Mouse (Mus musculus): Measurements from ENCODE around the gene Nynrin.
A peak's percentile ranks its signal among the peaks of the same experiment; 100 is the strongest.

Nynrin gene

DNA sequence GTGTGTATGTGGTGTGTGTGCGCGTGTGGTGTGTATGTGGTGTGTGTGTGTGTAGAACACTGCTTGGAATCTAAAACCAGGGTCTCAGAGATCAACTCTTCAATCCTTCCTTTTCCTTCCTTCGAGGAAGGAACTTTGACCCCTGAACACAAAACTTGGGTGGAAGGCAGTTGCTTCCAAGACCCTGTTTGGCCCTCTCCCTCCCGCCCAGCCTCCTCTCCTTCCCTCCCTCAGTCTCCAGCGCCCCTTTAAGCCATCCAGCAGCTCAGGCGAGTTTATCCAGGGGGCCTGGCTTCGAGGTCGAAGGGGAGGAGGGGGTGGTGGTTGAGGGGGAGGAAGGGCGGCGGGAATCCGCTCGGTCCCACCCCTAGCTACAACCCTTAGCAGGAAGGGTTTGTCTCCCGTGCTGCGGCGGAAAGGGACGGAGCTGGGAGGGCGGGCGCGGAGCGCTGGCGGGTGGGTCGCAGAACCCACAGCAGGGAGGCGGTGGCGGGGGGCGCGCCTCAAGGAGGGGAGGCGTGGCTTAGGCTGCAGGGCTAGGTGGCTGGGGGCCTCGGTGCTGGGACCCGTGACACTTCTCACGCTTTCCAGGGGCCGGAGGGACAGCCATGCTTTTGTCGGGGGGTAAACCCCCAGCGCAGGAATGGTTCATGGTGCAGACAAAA lies at the start of gene Nynrin:
TSS of gene Nynrin (plus strand) at position 390 of the 665 bp plus-strand sequence.
- DNase-seq: peak; percentile 89 to 93

DNA sequence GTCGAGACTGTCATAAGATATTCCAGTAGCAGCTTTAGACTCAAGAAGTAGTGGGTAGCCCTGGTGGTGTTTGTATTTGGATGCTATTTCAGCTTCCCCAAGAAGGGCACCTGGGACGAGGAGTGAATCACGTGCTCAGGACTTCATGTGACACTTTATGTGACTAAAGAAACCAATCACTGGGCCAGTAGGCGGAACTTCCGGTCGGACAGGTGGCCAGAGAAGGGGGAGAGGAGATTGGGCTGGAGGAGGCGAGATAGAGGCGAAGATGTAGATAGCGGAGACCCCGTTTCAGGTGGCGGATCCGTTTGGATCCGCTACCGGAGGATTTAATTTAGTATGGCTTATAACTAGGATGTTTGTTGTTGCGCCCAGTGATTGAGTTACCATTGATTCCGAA lies 38.9 kb upstream of the Nynrin start:
- peak; percentile 84 to 90 for DNase-seq

DNA sequence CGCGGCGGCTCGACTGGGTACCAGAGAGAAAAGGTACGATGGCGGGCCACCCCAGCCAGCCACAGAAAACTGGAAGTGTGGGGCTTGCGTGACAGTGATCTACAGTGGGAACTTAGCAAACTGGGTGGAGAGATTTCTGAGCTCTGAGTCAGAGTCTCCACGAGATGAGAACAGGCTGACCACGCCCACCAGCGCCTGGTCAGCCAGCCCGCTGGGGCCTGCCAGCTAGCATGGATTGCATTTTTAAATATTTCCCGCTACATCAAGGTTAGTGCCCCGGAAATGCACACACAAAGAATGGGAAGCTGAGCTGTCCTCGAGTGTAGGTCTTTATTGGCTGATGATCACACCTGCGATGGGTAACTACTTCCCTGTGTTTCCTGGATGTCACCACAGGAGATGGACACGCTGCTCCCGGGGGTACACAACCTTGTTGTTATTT lies 38.5 kb upstream of the Nynrin start:
- peak; percentile 78 to 86 for DNase-seq

DNA sequence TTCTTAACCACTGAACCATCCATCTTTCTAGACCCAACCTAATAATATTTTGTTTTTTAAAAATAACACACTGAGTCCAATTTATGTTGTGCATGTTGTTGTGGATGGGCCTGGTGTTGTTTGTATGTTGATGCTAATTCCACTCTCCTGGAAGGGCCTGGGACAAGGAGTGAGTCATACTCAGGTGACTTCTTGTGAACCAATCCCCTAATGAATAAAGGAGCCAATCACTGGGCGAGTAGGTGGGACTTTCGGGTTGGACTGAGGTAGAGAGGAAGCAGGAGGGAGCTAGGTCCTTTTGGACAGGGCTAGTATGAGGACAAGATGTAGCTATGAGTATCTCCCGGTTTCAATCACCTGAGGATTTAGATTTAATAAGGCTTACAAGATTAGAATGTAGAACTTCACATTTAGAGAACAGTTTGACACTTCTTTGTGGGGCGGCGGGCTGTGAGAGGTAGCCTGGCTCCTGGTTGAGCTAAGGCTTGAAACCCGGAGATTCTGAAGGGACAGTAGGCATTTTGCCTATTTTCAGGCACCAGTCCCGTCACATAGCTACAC lies 33.9 kb upstream of the Nynrin start:
- peak in 1 of 2 experiments; percentile 3 for DNase-seq

DNA sequence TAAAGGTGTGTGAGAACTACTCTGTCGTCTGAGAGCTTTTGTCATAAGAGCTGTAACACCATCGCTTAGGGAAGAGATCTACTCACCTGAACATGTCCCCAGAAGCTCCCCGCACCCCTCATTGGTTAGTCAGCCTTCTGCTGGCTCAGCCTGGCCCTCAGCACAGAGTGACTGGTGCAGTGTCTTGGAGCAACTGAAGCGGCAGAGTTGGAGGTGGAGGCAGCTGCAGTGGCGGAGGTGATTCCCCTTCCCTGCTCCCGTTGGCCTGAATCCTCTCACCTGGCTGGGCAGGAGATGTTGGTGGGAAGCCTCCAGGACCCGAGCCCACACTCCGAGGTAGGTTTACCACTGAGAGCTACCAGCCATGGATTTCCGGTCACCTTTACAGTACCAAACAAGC lies 33.2 kb upstream of the Nynrin start:
- DNase-seq: peak in 1 of 2 experiments; percentile 1

DNA sequence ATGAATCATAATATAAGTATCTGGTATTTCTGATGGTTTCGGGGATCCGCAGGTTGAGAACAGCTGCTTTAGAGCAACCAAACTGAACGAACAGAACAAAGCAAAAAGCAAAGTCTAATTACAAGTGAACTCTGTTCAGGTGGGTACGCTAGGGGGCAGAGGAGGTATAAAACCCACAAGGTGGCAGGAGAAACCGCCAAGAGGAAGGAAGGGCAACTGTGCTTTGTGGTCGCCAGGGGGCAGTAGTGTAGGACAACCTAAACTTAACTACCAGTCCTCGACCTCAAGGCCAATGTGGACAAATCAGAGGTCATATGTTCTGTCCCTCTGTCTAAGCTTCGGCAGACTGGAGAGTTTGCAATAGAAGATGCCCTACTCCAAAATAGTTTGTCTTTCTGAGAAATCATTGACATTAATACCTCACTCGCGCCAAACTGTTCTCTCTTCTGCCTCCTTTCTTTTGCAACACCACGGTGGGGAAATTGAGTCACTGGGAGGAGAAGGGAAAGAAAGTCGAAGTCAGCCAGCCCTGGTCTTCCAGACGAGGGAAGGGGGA lies 31.3 kb upstream of the Nynrin start:
- DNase-seq: peak; percentile 84 to 89

DNA sequence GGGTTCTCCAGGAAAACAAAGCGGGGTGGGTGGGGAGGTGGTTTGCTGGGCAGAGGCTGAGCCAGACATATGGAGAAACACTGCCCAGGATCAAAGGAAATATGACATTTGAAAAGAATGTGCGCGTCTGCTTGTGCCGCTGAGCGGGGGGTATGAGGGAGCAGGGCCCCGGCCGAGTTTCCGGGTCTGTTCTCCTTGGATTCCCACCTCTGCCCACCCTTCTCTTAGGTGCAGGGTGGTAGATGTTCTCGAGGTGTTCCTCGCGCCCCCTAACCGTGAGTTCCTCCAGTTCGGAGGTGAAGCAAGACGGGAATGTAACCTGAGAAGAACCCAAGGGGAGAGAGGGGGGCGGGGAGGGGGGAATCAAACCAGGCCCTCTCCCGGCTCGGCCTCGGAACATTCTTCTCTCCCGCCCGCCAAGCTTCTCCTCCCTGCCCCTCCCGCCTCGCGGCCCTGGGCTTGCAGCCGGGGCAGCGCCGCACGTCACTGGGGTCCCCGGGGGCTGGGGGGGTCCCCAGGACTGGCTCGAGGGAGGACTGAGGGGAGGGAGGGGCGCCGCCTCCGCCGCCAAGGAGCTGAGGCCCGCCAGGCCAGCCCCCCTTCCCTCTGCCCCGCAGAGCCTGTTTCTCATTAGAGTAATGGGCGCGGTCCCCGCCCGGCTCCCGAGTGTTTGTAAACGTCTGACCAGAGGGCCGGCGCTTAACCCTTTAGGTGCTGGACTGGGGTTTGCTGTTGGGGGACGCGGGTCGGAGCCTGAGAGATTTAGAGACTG lies 30.6 kb upstream of the Nynrin start, which contains the start of gene Nfatc4:
TSS of gene Nfatc4 (plus strand) at position 154 of the 772 bp plus-strand sequence.
- peak; percentile 96 to 97 for DNase-seq

DNA sequence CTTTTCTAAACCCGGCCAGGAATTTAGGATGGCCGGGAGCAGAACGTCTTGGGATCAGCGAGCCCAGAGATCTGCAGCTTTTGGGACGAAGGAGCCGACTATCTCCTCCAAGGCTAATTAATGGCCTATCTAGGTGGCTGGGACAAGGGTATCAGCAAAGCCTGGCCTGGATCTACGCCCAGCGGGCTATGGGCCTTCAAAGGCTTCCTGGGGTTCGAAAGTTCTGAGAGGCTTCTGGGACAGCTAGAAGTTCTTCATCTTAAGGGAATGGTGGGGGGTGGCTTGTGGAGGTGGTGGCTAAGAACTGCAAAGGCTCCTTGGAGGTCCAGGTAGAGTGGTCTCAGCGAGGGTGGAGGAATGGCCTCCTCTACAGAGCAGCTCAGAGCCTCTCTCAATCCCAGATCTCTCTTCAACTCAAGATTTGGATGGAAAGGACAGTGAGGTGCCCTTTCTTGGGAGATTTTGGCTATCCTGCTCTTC lies 29.8 kb upstream of the Nynrin start:
- peak; percentile 76 to 85 for DNase-seq

DNA sequence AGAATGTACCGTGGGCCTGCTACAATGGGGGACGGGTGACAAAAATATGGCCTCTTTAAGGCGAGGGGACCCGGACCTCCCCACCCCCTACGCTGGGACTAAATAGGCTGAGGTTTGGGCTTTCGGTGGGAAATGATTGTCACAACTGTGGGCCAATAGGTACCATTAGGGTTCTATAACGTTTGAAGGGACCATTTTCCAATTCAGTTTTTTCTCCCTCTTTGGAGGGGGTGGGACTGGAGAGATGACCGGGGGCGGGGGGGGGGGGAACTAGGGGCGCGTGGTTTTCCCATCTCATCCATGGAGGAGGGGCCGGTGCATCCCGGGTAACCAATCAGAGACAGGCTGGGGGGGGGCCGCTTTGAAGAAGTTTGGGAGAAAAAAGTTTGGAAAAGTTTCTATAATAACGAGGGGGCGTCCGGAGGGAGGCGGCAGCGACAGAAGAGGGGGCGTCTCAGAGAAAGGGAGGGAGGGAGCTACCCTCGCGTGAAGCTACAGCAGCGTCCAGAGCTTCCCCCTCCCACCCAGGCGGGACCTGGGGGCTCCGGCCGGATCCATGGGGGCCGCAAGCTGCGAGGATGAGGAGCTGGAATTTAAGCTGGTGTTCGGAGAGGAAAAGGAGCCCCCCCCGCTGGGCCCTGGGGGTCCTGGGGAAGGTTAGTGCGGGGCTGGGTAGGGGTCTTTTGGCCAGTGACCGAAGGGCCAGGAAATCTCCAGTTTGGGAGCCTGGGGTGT lies 29.2 kb upstream of the Nynrin start:
- DNase-seq: peak; percentile 83 to 87

DNA sequence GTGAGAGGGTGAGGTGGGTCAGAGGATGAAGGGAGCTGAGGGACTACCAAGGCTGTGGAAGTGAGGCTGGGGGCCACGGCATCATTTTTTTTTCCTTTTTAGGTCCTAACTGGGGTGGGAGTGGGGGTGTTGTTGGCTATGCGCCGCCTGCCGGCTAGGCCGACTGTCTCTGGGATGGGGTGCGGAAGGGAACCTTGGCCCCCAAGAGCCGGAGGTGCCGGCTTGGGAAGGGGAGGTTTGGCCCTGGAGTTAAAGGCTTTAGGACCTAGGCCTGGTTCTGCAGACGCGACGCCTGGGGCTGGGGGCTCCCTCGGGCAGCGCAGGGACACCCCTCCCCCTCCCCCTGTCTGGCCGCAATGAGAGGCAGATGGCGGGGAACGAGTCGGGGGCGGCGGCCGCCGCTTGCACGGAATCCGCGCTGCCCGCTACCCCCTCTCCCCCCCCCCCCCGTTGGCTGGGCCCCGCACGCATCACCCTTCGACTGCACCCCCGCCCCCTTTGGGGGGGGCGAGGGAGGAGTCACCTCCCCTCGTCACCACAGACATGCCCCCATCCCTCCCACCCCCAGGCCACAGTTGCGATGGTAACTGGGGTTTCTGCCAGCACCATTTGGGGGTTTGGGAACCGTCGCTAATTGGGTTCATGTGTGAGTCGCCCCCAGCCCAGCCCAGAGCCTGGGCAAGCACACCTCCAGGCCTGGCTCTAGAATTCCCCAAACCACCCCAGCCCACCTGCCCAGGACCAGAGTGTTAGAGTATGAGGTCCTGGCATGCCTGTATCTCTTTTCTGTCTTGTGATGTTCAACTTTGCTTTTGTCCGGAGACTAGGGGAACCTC lies 28.4 kb upstream of the Nynrin start:
- peak; percentile 61 to 70 for DNase-seq

DNA sequence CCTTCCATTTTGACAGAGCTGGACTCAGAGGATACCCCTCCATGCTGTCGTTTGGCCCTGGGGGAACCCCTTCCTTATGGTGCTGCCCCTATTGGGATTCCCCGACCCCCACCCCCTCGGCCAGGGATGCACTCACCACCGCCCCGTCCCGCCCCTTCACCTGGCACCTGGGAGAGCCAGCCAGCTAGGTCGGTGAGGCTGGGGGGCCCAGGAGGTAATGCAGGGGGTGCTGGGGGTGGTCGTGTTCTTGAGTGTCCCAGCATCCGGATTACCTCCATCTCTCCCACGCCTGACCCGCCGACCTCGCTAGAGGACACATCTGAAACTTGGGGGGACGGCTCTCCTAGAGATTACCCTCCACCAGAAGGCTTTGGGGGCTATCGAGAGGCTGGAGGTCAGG lies 27.7 kb upstream of the Nynrin start:
- peak in 1 of 2 experiments; percentile 26 for DNase-seq

DNA sequence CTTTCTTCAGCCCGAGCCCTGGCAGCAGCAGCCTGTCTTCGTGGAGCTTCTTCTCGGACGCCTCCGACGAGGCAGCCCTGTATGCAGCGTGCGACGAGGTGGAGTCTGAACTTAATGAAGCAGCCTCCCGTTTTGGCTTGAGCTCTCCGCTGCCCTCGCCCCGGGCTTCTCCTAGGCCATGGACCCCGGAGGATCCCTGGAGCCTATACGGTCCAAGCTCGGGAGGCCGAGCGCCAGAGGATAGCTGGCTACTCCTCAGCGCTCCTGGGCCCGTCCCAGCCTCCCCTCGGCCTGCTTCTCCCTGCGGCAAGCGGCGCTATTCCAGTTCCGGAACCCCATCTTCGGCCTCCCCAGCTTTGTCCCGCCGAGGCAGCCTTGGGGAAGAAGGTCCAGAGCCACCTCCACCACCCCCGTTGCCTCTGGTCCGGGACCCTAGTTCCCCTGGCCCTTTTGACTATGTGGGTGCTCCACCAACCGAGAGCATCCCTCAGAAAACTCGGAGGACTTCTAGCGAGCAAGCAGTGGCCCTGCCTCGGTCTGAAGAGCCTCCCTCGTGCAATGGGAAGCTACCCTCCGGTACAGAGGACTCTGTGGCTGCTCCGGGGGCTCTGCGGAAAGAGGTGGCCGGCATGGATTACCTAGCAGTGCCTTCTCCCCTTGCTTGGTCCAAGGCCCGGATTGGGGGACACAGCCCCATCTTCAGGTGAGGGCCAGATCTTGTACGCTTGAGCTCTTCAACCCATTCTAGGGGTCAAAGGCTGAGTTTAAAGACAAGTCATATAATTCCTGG lies 27.1 kb upstream of the Nynrin start:
- peak; percentile 50 for DNase-seq

DNA sequence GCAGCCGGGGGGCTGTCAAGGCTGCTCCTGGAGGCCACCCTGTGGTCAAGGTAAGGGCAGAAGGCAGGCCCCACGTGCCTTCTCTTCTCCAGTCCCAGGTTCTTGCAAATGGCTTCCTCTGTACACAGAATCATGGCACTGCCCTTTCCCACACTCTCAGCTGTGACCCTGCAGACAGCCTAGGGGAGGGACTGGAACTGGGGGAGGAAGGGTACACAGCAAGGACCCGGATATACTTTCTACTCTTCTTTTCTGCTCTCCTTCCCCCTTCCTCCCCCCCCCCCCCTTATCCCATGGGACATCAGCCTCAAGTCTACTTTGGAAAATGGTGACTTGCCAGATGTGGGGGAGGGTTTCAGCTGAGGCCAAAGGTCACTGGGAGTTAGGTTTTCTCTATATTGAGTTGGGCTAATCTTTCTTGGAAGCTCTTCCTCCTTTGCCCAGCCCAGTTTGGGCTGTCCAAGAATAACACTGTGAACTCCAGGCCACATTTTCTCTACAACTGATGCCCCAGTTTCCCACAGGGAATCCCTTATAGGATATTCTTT lies 25.0 kb upstream of the Nynrin start:
- peak; percentile 60 to 69 for DNase-seq

DNA sequence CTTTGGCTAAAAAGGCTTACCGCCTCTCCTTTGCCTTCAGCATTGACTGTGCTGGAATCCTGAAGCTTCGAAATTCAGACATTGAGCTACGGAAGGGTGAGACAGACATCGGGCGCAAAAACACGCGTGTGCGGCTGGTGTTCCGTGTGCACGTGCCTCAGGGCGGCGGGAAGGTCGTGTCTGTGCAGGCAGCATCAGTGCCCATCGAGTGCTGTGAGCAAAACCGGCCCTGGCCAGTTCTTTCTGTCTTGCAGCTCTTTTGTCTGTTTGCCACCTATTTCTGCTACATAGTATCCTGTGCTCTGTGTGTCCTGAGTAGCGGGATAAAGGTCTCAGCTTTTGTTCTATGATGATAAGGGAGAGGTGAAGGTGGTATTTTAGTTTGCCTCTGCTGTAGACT lies 24.0 kb upstream of the Nynrin start:
- no peak for DNase-seq

DNA sequence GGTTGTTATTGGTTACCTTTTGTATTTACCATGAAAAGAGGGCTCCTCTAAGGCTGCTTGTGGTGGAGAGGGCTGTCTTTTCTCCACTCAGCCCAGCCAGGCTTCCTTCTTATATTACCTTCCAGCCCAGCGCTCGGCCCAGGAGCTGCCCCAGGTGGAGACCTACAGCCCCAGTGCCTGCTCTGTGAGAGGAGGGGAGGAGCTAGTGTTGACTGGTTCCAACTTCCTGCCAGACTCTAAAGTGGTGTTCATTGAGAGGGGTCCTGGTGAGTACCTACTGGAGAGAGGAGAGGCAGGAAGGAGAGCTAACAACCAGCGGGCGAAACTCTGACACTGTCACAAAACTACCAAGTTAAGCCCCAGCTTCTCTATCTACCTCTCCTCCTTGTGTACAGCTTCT lies 23.5 kb upstream of the Nynrin start:
- no peak for DNase-seq

DNA sequence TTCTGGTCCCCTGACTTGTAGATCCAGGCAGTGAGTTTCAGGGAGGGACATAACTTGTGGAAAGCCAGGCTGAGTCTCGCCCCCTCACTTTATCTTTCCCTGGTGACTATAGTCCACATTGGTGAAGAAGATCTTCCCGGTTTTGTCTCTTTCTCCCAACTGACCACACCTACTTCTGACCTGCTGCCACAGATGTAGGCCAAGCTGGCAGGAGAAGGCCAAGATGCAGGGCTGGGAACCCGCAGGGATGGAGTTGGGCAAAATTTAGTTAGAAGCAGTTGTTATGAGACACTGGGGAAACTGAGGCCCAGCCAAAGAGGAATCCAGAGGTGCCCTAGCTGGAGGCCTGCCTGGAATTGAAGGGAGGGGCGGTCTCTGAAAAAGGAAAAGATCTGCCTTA lies 20.7 kb upstream of the Nynrin start:
- DNase-seq: no peak

DNA sequence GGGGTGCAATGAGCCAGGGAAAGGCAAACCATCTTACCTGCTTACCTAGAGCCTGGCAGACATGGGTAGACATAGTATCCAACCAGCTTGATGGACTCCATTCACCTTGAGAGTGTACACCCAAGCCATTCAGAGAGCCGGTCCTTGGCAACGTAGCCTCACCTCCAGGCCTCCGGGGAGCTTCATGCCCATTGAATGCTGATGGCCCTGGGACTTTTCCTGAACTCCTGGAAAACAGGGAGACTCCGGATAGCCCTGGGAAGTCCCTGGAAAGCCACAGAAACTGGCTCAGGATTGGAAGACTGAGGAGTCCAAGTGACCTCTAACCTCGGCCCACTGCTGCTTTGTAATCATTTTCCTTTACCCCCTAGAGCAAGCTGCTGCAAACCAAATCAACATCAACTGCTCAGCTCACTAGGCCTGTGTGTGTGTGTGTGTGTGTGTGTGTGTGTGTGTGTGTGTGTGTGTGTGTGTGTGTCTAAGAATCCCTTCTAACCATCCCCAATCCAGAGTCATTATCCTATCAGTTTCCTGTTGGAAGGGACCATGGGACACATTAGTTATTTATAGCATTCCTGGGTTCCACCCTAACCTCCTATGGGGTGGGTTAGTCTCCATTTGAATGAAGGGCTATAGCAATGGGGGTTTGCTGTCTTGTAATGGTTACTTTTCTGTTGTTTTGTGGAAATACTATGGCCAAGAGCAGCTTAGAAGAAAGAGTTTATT lies 18.8 kb upstream of the Nynrin start:
- no peak for DNase-seq

DNA sequence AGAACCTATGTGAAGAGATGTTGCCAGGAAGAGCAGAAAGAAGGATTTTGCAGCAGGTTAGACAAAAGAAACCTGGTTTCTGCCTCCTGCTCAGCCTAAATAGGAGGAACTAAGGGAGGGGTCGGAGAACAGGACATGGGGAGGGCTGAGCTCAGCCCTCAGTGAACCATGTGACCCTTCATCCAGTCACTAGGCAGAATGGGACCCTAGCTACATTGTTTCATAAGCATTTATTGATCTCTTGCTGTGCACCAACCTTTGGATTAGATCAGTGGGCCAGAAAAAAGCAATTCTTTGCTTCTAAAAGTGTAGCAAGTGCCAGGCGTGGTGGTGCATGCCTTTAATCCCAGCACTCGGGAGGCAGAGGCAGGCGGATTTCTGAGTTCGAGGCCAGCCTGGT lies 15.5 kb upstream of the Nynrin start:
- no peak for DNase-seq

DNA sequence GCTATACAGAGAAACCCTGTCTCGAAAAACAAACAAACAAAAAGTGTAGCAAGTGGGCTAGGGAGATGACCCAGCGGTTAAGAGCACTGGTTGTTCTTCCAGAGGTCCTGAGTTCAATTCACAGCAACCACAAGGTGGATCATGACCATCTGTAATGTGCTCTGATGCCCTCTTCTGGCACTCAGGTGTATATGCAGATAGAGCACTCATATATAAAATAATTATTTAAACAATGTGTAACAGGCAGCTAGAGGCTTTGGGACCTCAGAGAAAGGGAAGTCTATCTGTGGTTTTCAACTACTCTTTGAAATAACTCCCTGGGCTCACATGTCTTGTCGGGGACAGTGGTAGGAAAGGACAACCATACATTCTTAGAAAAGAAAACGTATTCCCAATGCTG lies 15.1 kb upstream of the Nynrin start:
- no peak for DNase-seq

DNA sequence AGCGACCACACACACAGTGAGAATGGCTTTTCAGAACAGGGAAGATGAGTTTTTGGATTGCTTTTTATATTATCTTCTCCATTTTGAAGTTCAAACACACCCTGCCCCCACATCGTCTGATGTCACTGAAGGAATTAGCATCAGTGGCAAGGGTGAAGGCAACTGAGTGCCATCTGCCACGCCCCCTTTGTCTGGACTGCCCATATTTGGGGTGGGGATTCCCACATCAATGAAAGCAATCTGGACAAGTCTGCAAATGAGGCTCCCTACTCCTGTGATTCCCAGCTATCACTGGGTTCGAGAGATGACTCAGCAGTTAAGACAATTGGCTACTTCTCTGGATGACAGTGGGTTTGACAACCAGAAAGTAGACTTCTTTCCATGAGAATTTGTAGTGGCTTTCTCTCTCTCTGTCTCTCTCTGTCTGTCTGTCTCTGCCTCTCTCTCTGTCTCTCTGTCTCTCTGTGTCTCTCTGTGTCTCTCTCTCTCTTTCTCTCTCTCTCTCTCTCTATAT lies 12.9 kb upstream of the Nynrin start:
- DNase-seq: no peak
